Mouse (Mus musculus) G1E (cell line): ENCODE results near the gene Gm5148. TPM values are rescaled to one million over a fixed set of nuclear protein-coding genes. Genes with fewer than 3 reads are reported as not detected.

Experiments
- ATAC-seq: 2 replicates; pipeline ENCODE4 v1.8.0; 2016; ENCODE audit warnings: mild to moderate bottlenecking; ENCODE audit not compliant: insufficient number of reproducible peaks, poor library complexity, low FRiP score, severe bottlenecking; ENCODE audit errors: extremely low read depth
- DNase-seq: peaks from one replicate; pipeline ENCODE4 v3.0.0; 2012; ENCODE audit warnings: low spot score
- H3K27me3 ChIP-seq: 2 replicates; pipeline ENCODE4 v1.6.1; 2012; ENCODE audit warnings: mild to moderate bottlenecking, low read length, inconsistent platforms; ENCODE audit not compliant: insufficient read depth
- H3K36me3 ChIP-seq: replicated peaks from 2 replicates; pipeline ENCODE3; 2012; ENCODE audit warnings: mild to moderate bottlenecking, inconsistent platforms
- H3K4me1 ChIP-seq: 2 replicates; pipeline ENCODE4 v1.6.1; 2012; ENCODE audit warnings: low read depth, low read length, inconsistent platforms, mixed read lengths; ENCODE audit not compliant: insufficient read depth
- H3K4me3 ChIP-seq: 2 replicates; pipeline ENCODE4 v1.5.1; 2012; ENCODE audit warnings: low read depth, mild to moderate bottlenecking, inconsistent platforms, low read length, moderate library complexity, mixed read lengths
- H3K9me3 ChIP-seq: replicated peaks from 2 replicates; pipeline ENCODE4 v1.6.1; 2012; ENCODE audit warnings: inconsistent platforms
- CTCF ChIP-seq: IDR thresholded peaks from 2 replicates; pipeline ENCODE4 v1.5.1; 2012; ENCODE audit warnings: low read depth, low read length, inconsistent platforms, mixed read lengths
- GATA1 ChIP-seq: IDR thresholded peaks from 2 replicates; pipeline ENCODE4 v1.6.1; 2012; ENCODE audit warnings: borderline replicate concordance, low read length, inconsistent platforms, mixed read lengths
- GATA2 ChIP-seq: IDR thresholded peaks from 2 replicates; pipeline ENCODE4 v1.6.1; 2012; ENCODE audit warnings: low read depth, low read length, inconsistent platforms, borderline replicate concordance
- POLR2AphosphoS5 ChIP-seq: IDR thresholded peaks from 2 replicates; pipeline ENCODE4 v1.6.1; 2012; ENCODE audit warnings: low read depth, low read length, inconsistent platforms; ENCODE audit not compliant: insufficient replicate concordance
- TAL1 ChIP-seq: conservative IDR thresholded peaks from 2 replicates; pipeline ENCODE4 v1.6.1; 2012; ENCODE audit warnings: low read depth, low read length, inconsistent platforms, mixed read lengths
- polyA plus RNA-seq: library from polyadenylated mRNA; stranded (reverse); fragments of >175 nt; gene quantifications from 2 replicates; pipeline ENCODE4 v1.2.3, GENCODE M21; 2012
- total RNA-seq, 2 experiments: library from RNA; stranded (forward) in 1 of 2; stranded (reverse) in 1 of 2; fragments of 200-1000 nt in 1 of 2; fragments of >200 nt in 1 of 2; fragmentation: Nextera tagmentation in 1 of 2; gene quantifications; 2 replicates each; pipeline ENCODE4 v1.2.3; 2014 to 2017

Gene Gm5148
- total and polyA plus RNA-seq, 3 experiments = 0.13 to 19.8 TPM; not detected in 1

DNA sequence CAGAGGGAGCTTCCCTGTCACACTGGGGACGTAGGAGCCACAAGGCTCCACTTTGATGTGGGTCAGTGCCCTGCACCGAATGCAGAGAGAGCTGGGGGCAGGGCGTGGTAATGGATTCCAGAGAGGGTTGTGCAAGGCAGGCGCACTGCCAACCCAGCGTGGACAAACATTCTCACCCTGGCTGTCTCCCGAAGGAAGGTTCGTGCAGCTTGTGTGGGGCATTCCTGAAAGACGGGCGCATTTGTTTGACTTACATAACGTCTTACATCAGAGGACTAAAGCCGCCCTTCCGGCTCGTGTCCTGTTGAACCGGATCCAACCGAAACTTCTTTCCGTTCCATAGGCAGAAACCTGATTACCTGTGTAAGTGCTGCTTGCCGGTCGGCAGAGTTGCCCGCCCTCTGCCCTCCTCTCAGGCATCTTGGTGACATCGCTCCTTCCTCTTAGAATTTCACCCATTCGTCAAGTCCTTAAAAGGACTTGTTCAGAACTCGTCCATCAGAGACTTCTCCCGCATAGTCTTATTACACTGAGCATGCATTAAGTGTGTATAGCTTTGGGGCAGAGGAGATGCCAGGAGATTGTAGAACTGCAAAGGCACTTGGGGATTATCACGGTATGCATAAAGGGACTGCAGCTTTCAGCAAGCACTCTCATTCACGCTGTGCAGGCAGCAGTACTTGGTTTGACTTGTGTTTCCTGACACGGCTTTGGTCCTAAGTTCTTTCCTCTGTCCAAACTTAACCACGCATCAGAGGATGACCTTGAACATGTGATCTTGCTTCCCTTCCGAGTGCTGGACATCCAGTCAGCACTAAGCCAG is 36.9 kb downstream of the Gm5148 start:
- ATAC-seq = no peak
- H3K4me1 ChIP-seq = peaks cover 9% of the 10 kb centered on the region
- no peaks in the 10 kb centered on the region for H3K36me3 ChIP-seq
- H3K27me3 ChIP-seq = peaks cover 65% of the 10 kb centered on the region
- TF ChIP-seq GATA1 (no peak), CTCF (no peak), GATA2 (no peak), TAL1 (no peak), POLR2AphosphoS5 (no peak)
- H3K9me3 ChIP-seq = no peaks in the 10 kb centered on the region
- no peak overlapping the region for H3K4me3 ChIP-seq
- no peak for DNase-seq

- Histone ChIP-seq H3K4me3 (no peak overlapping the region), H3K4me1 (peaks cover 5% of the 10 kb centered on the region; the same call in 1 of the 2 replicates), H3K27me3 (peaks cover 71% of the 10 kb centered on the region), H3K9me3 (no peaks in the 10 kb centered on the region), H3K36me3 (no peaks in the 10 kb centered on the region)
- TF ChIP-seq TAL1 = no peak
- TF ChIP-seq GATA2 = no peak
- no peak for TF ChIP-seq POLR2AphosphoS5
- no peak for TF ChIP-seq GATA1
- TF ChIP-seq CTCF = no peak
- DNase-seq (no peak), ATAC-seq (no peak)
Measured at GRCm38 (mm10) chr3:37686751-37687150, 37.5 kb downstream of the Gm5148 start.

DNA sequence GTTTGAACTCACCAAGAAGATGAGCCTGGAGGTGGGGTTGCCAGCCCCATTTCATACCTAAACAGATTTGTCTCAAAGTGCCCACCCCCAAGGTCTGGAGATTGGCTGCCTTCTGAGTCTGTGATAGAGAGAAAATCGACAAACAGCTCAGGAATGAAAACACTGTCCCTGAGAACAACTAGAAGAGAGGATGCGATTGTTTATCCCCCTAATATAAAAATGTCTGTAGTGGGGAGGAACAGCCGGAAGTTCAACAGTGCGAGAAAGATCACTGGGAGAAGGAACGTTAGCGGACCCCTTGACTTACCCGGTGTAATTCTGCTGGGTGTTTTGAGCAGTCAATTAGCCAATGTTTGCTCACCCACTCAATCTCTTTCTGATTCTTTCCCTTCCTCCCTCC is 38.1 kb downstream of the Gm5148 start:
- Histone ChIP-seq H3K9me3 (no peaks in the 10 kb centered on the region), H3K36me3 (no peaks in the 10 kb centered on the region), H3K4me1 (peaks cover under 1% of the 10 kb centered on the region; the same call in 1 of the 2 replicates), H3K4me3 (no peak overlapping the region), H3K27me3 (peaks cover 71% of the 10 kb centered on the region)
- DNase-seq (no peak), ATAC-seq (no peak)
- TF ChIP-seq GATA1 (no peak), CTCF (no peak), POLR2AphosphoS5 (no peak), GATA2 (no peak)

GRCm38 (mm10) chr3:37676291-37676690 is 48.0 kb downstream of the Gm5148 start:
- H3K27me3 ChIP-seq = peaks cover 46% of the 10 kb centered on the region
- no peak overlapping the region for H3K4me3 ChIP-seq
- peaks cover 46% of the 10 kb centered on the region for H3K4me1 ChIP-seq
- H3K36me3 ChIP-seq = no peaks in the 10 kb centered on the region
- no peak for DNase-seq
- no peak for ATAC-seq
- H3K9me3 ChIP-seq = no peaks in the 10 kb centered on the region
- no peak for TF ChIP-seq POLR2AphosphoS5
- TF ChIP-seq GATA1 = no peak
- no peak for TF ChIP-seq TAL1
- no peak for TF ChIP-seq CTCF
- no peak for TF ChIP-seq GATA2

DNA sequence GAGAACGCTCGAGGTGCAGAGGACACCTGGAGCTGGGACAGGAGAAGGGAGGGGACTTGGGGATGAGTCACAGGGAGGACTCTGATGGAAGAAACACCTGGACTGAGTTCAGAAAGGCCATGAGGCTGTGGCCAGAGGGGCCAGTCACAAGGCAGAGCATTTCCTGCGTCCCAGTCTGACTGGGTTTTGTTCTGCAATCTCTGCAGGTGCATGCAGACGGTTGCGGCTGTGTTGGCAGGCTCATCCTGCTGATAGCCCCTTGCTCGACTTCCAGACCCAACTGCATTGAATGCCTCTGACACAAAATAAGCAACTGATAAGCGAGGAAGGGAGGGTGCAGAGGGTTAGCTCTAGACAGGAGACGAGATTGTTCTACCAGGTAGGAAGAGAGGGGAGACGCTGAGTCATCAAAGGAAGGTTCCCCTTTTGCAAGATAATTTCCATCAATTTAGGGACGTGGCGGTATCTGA is 49.2 kb downstream of the Gm5148 start:
- H3K9me3 ChIP-seq = no peaks in the 10 kb centered on the region
- TF ChIP-seq CTCF (no peak), POLR2AphosphoS5 (no peak), GATA2 (no peak), TAL1 (no peak)
- ATAC-seq (peak; percentile 52), DNase-seq (no peak)
- peaks cover 46% of the 10 kb centered on the region for H3K4me1 ChIP-seq
- no peaks in the 10 kb centered on the region for H3K36me3 ChIP-seq
- peaks cover 36% of the 10 kb centered on the region for H3K27me3 ChIP-seq
- H3K4me3 ChIP-seq = peak overlapping the region; percentile 43; the same call in 1 of the 2 replicates

DNA sequence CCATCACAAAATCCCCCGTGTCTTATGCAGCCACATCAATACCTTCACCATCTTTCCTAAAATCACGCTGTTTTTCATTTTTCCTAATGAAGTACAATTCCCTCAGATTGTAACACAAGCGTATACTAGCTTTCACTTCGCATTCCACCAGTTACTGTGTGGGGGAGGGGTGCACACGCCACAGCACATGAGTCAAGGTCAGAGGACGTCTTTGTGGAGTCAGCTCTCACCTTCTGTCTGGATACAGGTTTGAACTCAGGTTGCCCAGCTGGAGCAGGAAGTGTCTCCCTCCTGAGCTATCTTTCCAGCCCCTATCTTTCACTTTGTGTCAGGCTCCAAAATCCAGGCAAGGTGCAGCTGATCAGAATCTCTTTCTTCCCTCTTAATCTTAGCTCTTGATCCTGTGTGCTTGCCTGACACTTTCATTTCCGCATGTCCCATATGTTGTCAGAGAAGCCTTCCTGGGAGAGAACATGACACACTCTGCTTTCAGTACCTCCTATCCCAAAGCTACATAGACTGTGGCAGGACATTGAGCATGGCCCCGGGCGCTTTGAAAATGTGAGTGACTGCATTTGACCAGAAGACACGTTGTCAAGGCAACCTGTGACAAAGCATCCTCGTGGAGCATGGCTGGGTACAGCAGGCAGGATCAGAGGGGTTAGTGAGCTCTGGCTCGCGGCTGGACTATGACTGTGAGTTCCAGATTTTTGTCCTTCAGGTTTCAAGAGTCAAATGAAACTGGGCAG is 50.6 kb downstream of the Gm5148 start:
- no peak for ATAC-seq
- H3K36me3 ChIP-seq = no peaks in the 10 kb centered on the region
- TF ChIP-seq GATA1 = no peak
- TF ChIP-seq POLR2AphosphoS5 = no peak
- no peak for TF ChIP-seq TAL1
- no peak for TF ChIP-seq CTCF
- no peak for TF ChIP-seq GATA2
- H3K4me1 ChIP-seq = peaks cover 52% of the 10 kb centered on the region
- H3K4me3 ChIP-seq = peak overlapping the region; percentile 38; the same call in 1 of the 2 replicates
- no peak for DNase-seq
- H3K27me3 ChIP-seq = peaks cover 35% of the 10 kb centered on the region
- no peaks in the 10 kb centered on the region for H3K9me3 ChIP-seq
